Mouse (Mus musculus) MEL (cell line): ENCODE results near the gene Ubtd2. TPM values are rescaled to one million over a fixed set of nuclear protein-coding genes. Genes with fewer than 3 reads are reported as not detected.
A peak's percentile ranks its signal among the peaks of the same experiment; 100 is the strongest.

Experiments used
- DNase-seq: peaks from one replicate; pipeline ENCODE4 v3.0.0; 2011; ENCODE audit warnings: low read depth, low spot score
- H3K27ac ChIP-seq: 2 replicates; pipeline ENCODE4 v1.5.1; 2012; ENCODE audit warnings: low read depth, mild to moderate bottlenecking, control low read depth, low read length, moderate library complexity; ENCODE audit not compliant: control insufficient read depth
- H3K27me3 ChIP-seq, 2 experiments: fragments of 150-350 bp in 1 of 2; sonication (generic) in 1 of 2; 2 replicates each; pipeline ENCODE4 v1.6.1; 2012; ENCODE audit warnings: low read length in 2 of 2, mild to moderate bottlenecking in 2 of 2, improper control_type of control experiment in 1 of 2, moderate library complexity in 1 of 2; ENCODE audit not compliant: insufficient read depth in 2 of 2, control insufficient read depth in 1 of 2
- H3K36me3 ChIP-seq, 2 experiments: 2 replicates each; pipeline ENCODE4 v1.6.1; 2012 to 2014; ENCODE audit warnings: low read length in 2 of 2, improper control_type of control experiment in 1 of 2, inconsistent platforms in 1 of 2, mild to moderate bottlenecking in 1 of 2; ENCODE audit not compliant: insufficient read depth in 2 of 2, control insufficient read depth in 1 of 2
- H3K4me1 ChIP-seq, 2 experiments: fragments of 150-350 bp in 1 of 2; sonication (generic) in 1 of 2; 2 replicates each; pipeline ENCODE4 v1.6.1; 2012; ENCODE audit warnings: low read length in 2 of 2, improper control_type of control experiment in 1 of 2, mild to moderate bottlenecking in 1 of 2; ENCODE audit not compliant: insufficient read depth in 2 of 2, control insufficient read depth in 1 of 2
- H3K4me3 ChIP-seq, 2 experiments: fragments of 150-350 bp in 1 of 2; sonication (generic) in 1 of 2; 2 replicates each; pipeline ENCODE4 v1.5.1; 2012; ENCODE audit warnings: low read depth in 2 of 2, low read length in 2 of 2, mild to moderate bottlenecking in 2 of 2, moderate library complexity in 2 of 2, control low read depth in 1 of 2, improper control_type of control experiment in 1 of 2; ENCODE audit not compliant: control insufficient read depth in 1 of 2, insufficient read depth in 1 of 2
- H3K79me2 ChIP-seq: 2 replicates; pipeline ENCODE4 v1.6.1; 2012; ENCODE audit warnings: mild to moderate bottlenecking, low read length, moderate library complexity; ENCODE audit not compliant: control insufficient read depth, poor library complexity, insufficient read depth
- H3K9ac ChIP-seq: 2 replicates; pipeline ENCODE4 v1.6.1; 2012; ENCODE audit warnings: low read depth, mild to moderate bottlenecking, control low read depth, low read length, moderate library complexity; ENCODE audit not compliant: control insufficient read depth, poor library complexity, severe bottlenecking
- H3K9me3 ChIP-seq: fragments of 150-350 bp; sonication (generic); replicated peaks from 2 replicates; pipeline ENCODE4 v1.6.1; 2012; ENCODE audit warnings: mild to moderate bottlenecking, low read length, improper control_type of control experiment, moderate library complexity; ENCODE audit not compliant: insufficient read depth
- BHLHE40 ChIP-seq: IDR thresholded peaks from 2 replicates; pipeline ENCODE4 v1.6.1; 2012; ENCODE audit warnings: low read depth, mild to moderate bottlenecking, inconsistent platforms, low read length, improper control_type of control experiment, borderline replicate concordance
- CHD1 ChIP-seq: IDR thresholded peaks from 2 replicates; pipeline ENCODE4 v1.6.1; 2012; ENCODE audit warnings: low read depth, mild to moderate bottlenecking, inconsistent platforms, low read length, improper control_type of control experiment
- CHD2 ChIP-seq: IDR thresholded peaks from 2 replicates; pipeline ENCODE4 v1.6.1; 2011; ENCODE audit warnings: low read length, improper control_type of control experiment
- E2F4 ChIP-seq: IDR thresholded peaks from 2 replicates; pipeline ENCODE4 v1.6.1; 2011; ENCODE audit warnings: low read depth, low read length, improper control_type of control experiment, borderline replicate concordance
- ELF1 ChIP-seq: IDR thresholded peaks from 2 replicates; pipeline ENCODE4 v1.6.1; 2014; ENCODE audit warnings: low read depth, mild to moderate bottlenecking, inconsistent platforms, low read length, improper control_type of control experiment, moderate library complexity
- EP300 ChIP-seq, 2 experiments: IDR thresholded peaks; 2 replicates each; pipeline ENCODE4 v1.6.1; 2011; ENCODE audit warnings: improper control_type of control experiment in 2 of 2, low read length in 2 of 2, low read depth in 1 of 2, mild to moderate bottlenecking in 1 of 2
- ETS1 ChIP-seq: IDR thresholded peaks from 2 replicates; pipeline ENCODE4 v1.6.1; 2012; ENCODE audit warnings: low read depth, mild to moderate bottlenecking, inconsistent platforms, low read length, improper control_type of control experiment, moderate library complexity
- GABPA ChIP-seq: IDR thresholded peaks from 2 replicates; pipeline ENCODE4 v1.6.1; 2012; ENCODE audit warnings: low read depth, mild to moderate bottlenecking, inconsistent platforms, low read length, improper control_type of control experiment, moderate library complexity
- GATA1 ChIP-seq: IDR thresholded peaks from 2 replicates; pipeline ENCODE4 v1.6.1; 2011; ENCODE audit warnings: low read depth, low read length, improper control_type of control experiment
- HCFC1 ChIP-seq: IDR thresholded peaks from 2 replicates; pipeline ENCODE4 v1.6.1; 2012; ENCODE audit warnings: low read depth, mild to moderate bottlenecking, inconsistent platforms, low read length, improper control_type of control experiment, moderate library complexity
- JUND ChIP-seq: IDR thresholded peaks from 2 replicates; pipeline ENCODE4 v1.6.1; 2011; ENCODE audit warnings: low read depth, mild to moderate bottlenecking, improper control_type of control experiment, low read length
- MAFK ChIP-seq: IDR thresholded peaks from 2 replicates; pipeline ENCODE4 v1.6.1; 2011; ENCODE audit warnings: low read depth, mild to moderate bottlenecking, low read length, improper control_type of control experiment, borderline replicate concordance
- MEF2A ChIP-seq: IDR thresholded peaks from 2 replicates; pipeline ENCODE4 v1.6.1; 2014; ENCODE audit warnings: low read depth, mild to moderate bottlenecking, inconsistent platforms, low read length, improper control_type of control experiment; ENCODE audit not compliant: poor library complexity, insufficient replicate concordance, severe bottlenecking; ENCODE audit errors: extremely low read depth
- MXI1 ChIP-seq: IDR thresholded peaks from 2 replicates; pipeline ENCODE4 v1.6.1; 2011; ENCODE audit warnings: mild to moderate bottlenecking, low read depth, low read length, improper control_type of control experiment
- MYB ChIP-seq: IDR thresholded peaks from 2 replicates; pipeline ENCODE4 v1.6.1; 2011; ENCODE audit warnings: mild to moderate bottlenecking, low read depth, low read length, improper control_type of control experiment
- NELFE ChIP-seq: IDR thresholded peaks from 2 replicates; pipeline ENCODE4 v1.6.1; 2011; ENCODE audit warnings: low read depth, low read length, improper control_type of control experiment
- NRF1 ChIP-seq: IDR thresholded peaks from 2 replicates; pipeline ENCODE4 v1.6.1; 2014; ENCODE audit warnings: low read depth, mild to moderate bottlenecking, inconsistent platforms, low read length, improper control_type of control experiment, moderate library complexity; ENCODE audit not compliant: poor library complexity, insufficient read depth, severe bottlenecking
- POLR2AphosphoS2 ChIP-seq: IDR thresholded peaks from 2 replicates; pipeline ENCODE4 v1.6.1; 2011; ENCODE audit warnings: low read length, improper control_type of control experiment
- RAD21 ChIP-seq: IDR thresholded peaks from 2 replicates; pipeline ENCODE4 v1.6.1; 2011; ENCODE audit warnings: mild to moderate bottlenecking, low read depth, low read length, improper control_type of control experiment
- RCOR1 ChIP-seq: IDR thresholded peaks from 2 replicates; pipeline ENCODE4 v1.6.1; 2012; ENCODE audit warnings: low read depth, mild to moderate bottlenecking, inconsistent platforms, low read length, improper control_type of control experiment
- SMC3 ChIP-seq: IDR thresholded peaks from 2 replicates; pipeline ENCODE4 v1.6.1; 2011; ENCODE audit warnings: low read depth, low read length, improper control_type of control experiment
- TBP ChIP-seq: IDR thresholded peaks from 2 replicates; pipeline ENCODE4 v1.8.0; 2011; ENCODE audit warnings: low read depth, low read length, improper control_type of control experiment
- UBTF ChIP-seq: IDR thresholded peaks from 2 replicates; pipeline ENCODE4 v1.6.1; 2012; ENCODE audit warnings: low read depth, mild to moderate bottlenecking, inconsistent platforms, low read length, improper control_type of control experiment, moderate library complexity, borderline replicate concordance; ENCODE audit not compliant: insufficient read depth
- USF2 ChIP-seq, 2 experiments: IDR thresholded peaks; 2 replicates each; pipeline ENCODE4 v1.6.1; 2011 to 2012; ENCODE audit warnings: improper control_type of control experiment in 2 of 2, low read length in 2 of 2, borderline replicate concordance in 1 of 2, inconsistent platforms in 1 of 2, low read depth in 1 of 2, mild to moderate bottlenecking in 1 of 2; ENCODE audit not compliant: insufficient read depth in 1 of 2
- ZMIZ1 ChIP-seq: IDR thresholded peaks from 2 replicates; pipeline ENCODE4 v1.6.1; 2012; ENCODE audit warnings: low read depth, mild to moderate bottlenecking, inconsistent platforms, low read length, improper control_type of control experiment, moderate library complexity
- polyA plus RNA-seq, 2 experiments: library from polyadenylated mRNA; stranded (reverse) in 1 of 2; unstranded in 1 of 2; fragments of >175 nt in 1 of 2; fragments of >200 nt in 1 of 2; gene quantifications; 2 replicates each; pipeline versions ENCODE4 v1.2.1 to v1.2.4; 2012; ENCODE audit warnings: low replicate concordance in 2 of 2, low read depth in 1 of 2; ENCODE audit not compliant: insufficient read length in 2 of 2, insufficient read depth in 1 of 2, missing spikeins in 1 of 2
- total RNA-seq: library from RNA; depleted of rRNA; stranded (reverse); fragments of 300-350 nt; gene quantifications from 2 replicates; pipeline ENCODE4 v1.2.3, GENCODE M21; 2012

Ubtd2 gene
- total and polyA plus RNA-seq, 3 experiments, result 25.7 to 28.7 TPM; not detected in 1

DNA sequence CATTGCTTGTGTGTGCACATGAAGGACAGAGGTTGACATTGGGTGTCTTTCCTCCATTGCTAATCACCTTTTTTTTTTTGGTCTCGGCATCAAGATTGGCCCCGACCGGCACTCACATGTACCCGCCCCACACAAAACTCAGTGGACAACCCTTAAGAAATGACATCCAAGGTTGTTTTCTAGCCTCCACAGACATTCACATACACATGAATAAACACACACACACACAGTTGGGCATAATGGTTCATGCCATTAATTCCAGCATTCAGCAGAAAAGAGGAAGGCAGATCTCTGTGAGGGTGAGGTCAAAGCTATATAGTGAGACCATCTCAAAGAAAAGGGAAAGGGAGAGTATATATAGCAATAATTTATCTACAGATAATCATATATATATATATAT, 2.4 kb upstream of the Ubtd2 start:
- no peak for TF ChIP-seq JUND
- TF ChIP-seq NRF1, result no peak
- TF ChIP-seq CHD2, result no peak
- no peak for TF ChIP-seq ELF1
- no peak for TF ChIP-seq CHD1
- TF ChIP-seq POLR2AphosphoS2, result no peak
- no peak for TF ChIP-seq UBTF
- TF ChIP-seq MEF2A, result no peak
- no peak for TF ChIP-seq ZMIZ1
- no peak for TF ChIP-seq HCFC1
- TF ChIP-seq GABPA, result no peak
- no peak overlapping the region for H3K27ac ChIP-seq
- H3K27me3 ChIP-seq, result no peaks in the 10 kb centered on the region
- H3K9me3 ChIP-seq, result no peaks in the 10 kb centered on the region
- H3K36me3 ChIP-seq, result peaks cover 0 to 22% of the 10 kb centered on the region in 2 experiments; a peak in 2 of 4 replicates
- H3K4me1 ChIP-seq, result peaks cover 10 to 16% of the 10 kb centered on the region in 2 experiments
- H3K9ac ChIP-seq, result no peak overlapping the region
- DNase-seq, result no peak
- H3K4me3 ChIP-seq, result no peak overlapping the region
- H3K79me2 ChIP-seq, result peaks cover 13% of the 10 kb centered on the region

DNA sequence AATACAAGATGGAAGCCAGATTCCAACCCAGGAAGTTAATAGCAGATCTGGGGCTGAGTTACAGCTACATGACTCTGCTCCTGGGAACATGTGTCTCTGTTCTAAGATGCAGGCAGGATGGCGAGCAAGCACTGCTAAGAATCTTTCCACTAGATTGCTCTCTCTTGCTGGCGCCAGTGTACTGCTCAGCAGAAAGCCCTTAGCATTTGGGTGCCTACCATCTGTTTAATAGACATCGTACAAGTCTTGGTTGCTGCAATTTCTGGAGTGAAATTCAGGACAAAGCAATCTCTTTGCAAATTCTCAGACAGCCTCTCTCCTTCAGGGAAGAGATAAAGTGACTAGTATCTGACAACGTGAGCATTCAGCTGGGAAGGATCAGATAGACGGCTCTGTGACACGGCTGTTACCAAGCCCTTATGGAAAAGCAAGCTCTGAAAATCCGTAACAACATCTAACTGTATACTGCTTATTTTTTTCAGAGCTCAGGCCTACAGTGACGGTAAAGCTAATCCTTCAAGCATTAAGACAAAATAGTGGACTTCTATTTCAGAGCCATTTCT, 1.7 kb upstream of the Ubtd2 start:
- Histone ChIP-seq H3K4me3 (no peak overlapping the region), H3K27ac (no peak overlapping the region), H3K79me2 (peaks cover 14% of the 10 kb centered on the region), H3K9ac (peak overlapping the region; percentile 75; the same call in 1 of the 2 replicates), H3K9me3 (no peaks in the 10 kb centered on the region), H3K4me1 (peaks cover 10 to 16% of the 10 kb centered on the region in 2 experiments), H3K36me3 (peaks cover 0 to 24% of the 10 kb centered on the region in 2 experiments; a peak in 2 of 4 replicates), H3K27me3 (no peaks in the 10 kb centered on the region)
- DNase-seq, result no peak
- no peak for TF ChIP-seq TBP
- no peak for TF ChIP-seq CHD1
- TF ChIP-seq MAFK, result no peak
- no peak for TF ChIP-seq SMC3
- no peak for TF ChIP-seq RCOR1
- TF ChIP-seq MYB, result no peak
- TF ChIP-seq NRF1, result no peak
- TF ChIP-seq MXI1, result peak; percentile 15; the same call in 1 of the 2 replicates
- TF ChIP-seq E2F4, result no peak
- TF ChIP-seq USF2 (IDR thresholded peaks at IDR 0.05; ENCODE audit: borderline replicate concordance in 1 of 2, insufficient read depth in 1 of 2, low read depth in 1 of 2, low read length in 2 of 2), result no peak
- TF ChIP-seq GATA1, result peak; percentile 35; the same call in 1 of the 2 replicates
- no peak for TF ChIP-seq HCFC1
- 0 out of 2 replicates have a peak, but pooled peaks have one; percentile 8 for TF ChIP-seq BHLHE40
- no peak for TF ChIP-seq RAD21
- no peak for TF ChIP-seq NELFE
- peak; percentile 61 for TF ChIP-seq ETS1
- TF ChIP-seq POLR2AphosphoS2, result no peak
- TF ChIP-seq EP300 (IDR thresholded peaks at IDR 0.05; ENCODE audit: low read depth in 1 of 2, low read length in 2 of 2), result 0 out of 4 replicates have a peak, but pooled peaks of 1 of the 2 experiments have one; percentile 20
- TF ChIP-seq MEF2A, result no peak
